Mouse (Mus musculus): Measurements from ENCODE around the gene Rnf216.

Gene Rnf216

GRCm38 (mm10) chr5:143000654-143001500 is 111.9 kb downstream of the Rnf216 start:
- DNase-seq (ENCODE audit: inconsistent ontology term), result no peak

DNA sequence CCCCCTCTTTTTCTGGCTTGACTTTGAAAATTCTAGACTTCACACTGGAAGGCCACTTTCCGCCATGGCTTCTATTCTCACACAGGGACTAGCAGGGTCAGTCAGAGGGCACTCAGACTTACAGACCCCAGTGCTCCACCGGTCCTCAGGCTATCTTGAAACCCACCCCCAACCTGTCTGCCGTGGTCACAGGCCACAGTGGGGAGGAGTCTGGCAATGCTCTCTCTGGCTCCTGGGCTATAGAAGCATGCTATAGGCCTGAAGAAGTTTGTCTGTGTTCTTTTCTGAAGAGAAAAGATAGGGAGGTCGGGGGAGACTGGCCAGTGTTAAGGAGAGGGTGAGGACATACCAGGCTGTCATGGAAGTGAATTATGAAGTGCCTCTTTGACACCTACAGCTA is 112.7 kb downstream of the Rnf216 start:
- no peak for DNase-seq (ENCODE audit: inconsistent ontology term)

GRCm38 (mm10) chr5:142998171-142998570 is 114.6 kb downstream of the Rnf216 start:
- DNase-seq (ENCODE audit: inconsistent ontology term), result no peak

- no peak for DNase-seq (ENCODE audit: inconsistent ontology term)
Measured at GRCm38 (mm10) chr5:142997526-142997925, 115.3 kb downstream of the Rnf216 start.

- no peak for DNase-seq (ENCODE audit: inconsistent ontology term)
Measured at GRCm38 (mm10) chr5:142994746-142995145, 118.0 kb downstream of the Rnf216 start.

DNA sequence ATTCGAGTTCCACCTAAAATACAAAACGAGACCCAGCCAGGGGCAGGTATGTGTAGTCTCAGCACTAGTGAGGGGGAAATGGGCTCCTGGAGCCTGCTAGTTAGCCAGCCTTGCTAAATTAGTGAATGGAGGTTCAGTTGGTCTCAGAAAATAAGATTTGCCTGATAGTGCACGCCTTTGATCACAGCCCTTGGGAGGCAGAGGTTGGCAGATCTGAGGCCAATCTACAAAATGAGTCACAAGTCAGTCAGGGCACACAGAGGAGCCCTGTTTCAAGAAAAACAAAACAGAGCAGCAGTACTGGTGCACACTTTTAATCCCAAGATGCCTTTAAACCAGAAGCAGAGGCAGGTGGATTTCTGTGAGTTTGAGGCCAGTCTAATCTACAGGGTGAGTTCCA is 123.6 kb downstream of the Rnf216 start:
- DNase-seq (ENCODE audit: inconsistent ontology term), result peak; percentile 50

- DNase-seq (ENCODE audit: inconsistent ontology term), result peak; percentile 55
Measured at GRCm38 (mm10) chr5:142988520-142988919, 124.3 kb downstream of the Rnf216 start.

GRCm38 (mm10) chr5:142984271-142984670 is 128.5 kb downstream of the Rnf216 start:
- DNase-seq (ENCODE audit: inconsistent ontology term), result no peak

DNA sequence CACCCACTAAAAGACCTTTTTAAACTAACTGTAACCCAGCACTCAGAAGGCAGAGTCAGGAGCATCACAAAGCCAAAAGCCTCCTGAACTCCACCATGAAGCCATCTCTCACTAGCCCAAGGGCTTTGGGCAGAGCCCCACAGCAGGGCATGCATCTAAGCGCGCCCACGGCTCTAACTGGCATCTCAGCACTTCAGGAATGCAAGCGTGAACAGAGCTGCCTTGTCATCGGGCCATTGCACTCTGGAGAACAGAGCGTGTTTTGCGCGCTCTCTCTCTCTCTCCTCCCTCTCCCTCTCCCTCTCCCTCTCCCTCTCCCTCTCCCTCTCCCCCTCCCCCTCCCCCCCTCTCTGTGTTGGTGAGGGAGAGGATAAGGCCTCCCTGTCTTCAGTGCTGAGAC is 129.6 kb downstream of the Rnf216 start:
- DNase-seq (ENCODE audit: inconsistent ontology term), result peak; percentile 59

DNA sequence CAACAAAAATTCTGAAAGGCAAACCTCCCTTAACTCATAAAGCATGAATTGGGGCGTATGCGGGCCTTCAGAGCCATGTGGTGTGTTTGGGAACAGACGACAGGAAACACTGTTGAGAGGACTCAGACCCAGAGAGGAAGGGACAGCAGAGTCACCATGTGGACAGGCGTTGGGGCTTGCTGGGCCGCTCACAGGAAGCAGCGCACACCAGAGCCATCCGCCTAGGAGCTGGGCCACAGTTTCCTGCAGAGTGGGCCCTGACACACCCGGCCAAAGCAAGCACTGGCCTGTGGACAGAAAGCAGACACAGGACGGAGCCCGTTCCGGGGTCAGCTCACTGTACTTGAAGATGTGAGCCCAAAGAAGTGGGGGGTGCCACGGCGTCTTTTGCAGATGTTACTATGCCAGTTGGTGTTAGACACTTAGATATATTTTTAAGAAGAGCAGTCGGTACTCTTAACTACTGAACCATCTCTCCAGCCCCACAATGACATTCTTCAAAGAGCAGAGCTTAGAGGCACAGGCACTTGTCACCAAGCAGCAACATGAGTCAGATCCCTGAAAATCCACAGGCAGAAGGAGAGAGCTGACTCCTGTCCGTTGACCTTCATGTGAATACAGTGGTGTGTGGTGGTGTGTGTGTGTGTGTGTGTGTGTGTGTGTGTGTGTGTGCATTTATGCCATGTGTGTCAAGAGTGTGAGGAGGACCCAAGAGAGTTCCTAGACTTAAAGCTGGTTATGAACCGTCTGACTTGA is 130.6 kb downstream of the Rnf216 start:
- DNase-seq (ENCODE audit: inconsistent ontology term), result no peak

DNA sequence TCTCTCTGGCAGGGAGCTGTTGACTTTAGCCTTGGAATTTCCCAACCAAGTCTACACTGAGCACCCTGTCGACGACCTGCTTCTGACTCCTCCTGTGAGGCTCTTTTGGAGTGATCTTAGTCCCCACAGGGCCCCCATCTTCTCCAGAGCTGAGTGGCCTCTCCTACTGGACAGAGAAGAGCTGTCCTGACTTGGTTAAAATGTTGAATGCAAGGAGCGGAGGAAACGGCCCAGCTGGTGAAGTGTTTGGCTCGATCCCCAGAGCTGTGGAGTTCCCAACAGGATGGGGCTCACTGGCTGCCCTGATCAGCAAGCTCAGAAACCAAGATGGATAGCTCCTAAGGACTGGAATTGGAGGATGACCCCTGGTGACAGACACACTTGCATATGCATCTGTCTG is 136.3 kb downstream of the Rnf216 start:
- DNase-seq (ENCODE audit: inconsistent ontology term), result no peak

- peak; percentile 83 for DNase-seq (ENCODE audit: inconsistent ontology term)
Measured at GRCm38 (mm10) chr5:142974598-142975121, 138.1 kb downstream of the Rnf216 start.

DNA sequence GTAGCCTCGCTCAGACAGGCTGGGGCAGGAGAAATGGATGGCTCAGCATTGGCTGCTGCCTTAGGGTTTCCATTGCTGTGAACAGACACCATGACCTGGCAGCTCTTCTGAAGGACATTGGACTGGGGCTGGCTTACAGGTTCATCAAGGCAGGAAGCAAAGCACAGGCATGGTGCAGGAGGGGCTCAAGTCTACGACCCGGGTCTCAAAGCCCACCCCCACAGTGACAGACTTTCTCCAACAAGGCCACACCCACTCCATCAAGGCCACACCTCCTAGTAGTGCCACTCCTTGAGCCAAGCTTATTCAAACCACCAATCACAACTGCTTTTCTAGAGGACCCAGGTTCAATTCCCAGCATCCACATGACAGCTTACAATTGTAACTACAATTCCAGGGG is 138.8 kb downstream of the Rnf216 start:
- DNase-seq (ENCODE audit: inconsistent ontology term), result no peak

GRCm38 (mm10) chr5:142968411-142968810 is 144.4 kb downstream of the Rnf216 start:
- no peak for DNase-seq (ENCODE audit: inconsistent ontology term)

GRCm38 (mm10) chr5:142964650-142965049 is 148.1 kb downstream of the Rnf216 start:
- no peak for DNase-seq (ENCODE audit: inconsistent ontology term)

- peak; percentile 98 for DNase-seq (ENCODE audit: inconsistent ontology term)
Measured at GRCm38 (mm10) chr5:142963705-142964494, 148.9 kb downstream of the Rnf216 start.

DNA sequence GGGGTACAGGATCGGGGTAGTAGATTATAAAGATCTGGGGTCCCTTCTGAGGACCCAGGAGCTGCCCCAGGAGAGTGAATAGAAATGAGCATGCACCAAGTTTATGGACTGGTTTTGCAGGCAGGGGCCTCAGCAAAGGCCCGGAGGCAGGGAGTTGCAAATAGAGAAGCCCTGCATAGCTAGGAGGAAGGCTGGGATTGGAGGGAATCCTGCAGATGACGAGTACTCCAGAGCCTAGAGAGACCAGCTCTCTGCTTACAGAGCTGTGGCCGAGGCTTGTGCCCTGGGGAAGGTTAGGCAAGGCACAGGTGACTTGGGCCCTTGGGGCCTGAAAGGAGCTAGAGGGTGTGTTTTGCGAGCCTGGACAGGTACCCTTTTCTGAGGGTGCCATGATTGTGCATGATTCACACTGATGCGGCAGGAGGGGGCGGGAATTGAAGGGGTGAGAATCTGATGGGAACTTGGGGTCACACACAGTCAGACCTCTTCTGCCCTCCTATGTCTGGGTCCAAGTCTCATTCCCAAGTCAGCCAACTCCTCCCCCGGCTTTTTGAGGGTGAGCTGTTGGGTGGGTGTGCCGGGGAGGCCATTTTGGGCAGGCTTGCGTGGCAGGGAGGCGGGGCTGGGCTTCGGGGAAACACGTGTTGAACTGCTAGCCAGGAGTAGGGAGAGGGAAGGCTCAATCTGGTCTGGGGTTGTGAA is 149.6 kb downstream of the Rnf216 start:
- peak; percentile 87 for DNase-seq (ENCODE audit: inconsistent ontology term)

DNA sequence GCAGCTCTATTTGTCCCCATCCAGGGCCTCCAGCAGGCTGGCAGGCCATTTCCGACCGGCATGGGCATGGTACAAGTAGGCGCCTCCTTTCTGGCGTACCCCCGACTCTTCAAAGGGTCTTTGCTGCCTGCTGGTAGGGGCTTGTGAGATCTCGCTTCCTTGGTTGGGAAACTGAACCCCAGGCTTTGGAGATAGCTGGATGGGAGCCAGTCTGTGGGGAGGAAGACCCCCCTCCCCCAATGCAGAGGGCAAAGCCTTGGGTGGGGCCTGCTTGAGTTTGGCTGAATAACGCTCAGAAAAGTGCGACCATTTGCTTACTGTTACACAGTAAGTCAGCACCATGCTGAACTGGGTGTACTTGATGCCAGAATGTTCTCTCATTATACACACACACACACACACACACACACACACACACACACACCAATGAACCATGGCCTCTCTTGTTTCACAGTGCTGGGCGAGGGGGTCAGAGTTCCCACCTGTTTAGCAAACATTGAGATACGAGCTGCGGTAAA is 150.3 kb downstream of the Rnf216 start:
- DNase-seq (ENCODE audit: inconsistent ontology term), result no peak

DNA sequence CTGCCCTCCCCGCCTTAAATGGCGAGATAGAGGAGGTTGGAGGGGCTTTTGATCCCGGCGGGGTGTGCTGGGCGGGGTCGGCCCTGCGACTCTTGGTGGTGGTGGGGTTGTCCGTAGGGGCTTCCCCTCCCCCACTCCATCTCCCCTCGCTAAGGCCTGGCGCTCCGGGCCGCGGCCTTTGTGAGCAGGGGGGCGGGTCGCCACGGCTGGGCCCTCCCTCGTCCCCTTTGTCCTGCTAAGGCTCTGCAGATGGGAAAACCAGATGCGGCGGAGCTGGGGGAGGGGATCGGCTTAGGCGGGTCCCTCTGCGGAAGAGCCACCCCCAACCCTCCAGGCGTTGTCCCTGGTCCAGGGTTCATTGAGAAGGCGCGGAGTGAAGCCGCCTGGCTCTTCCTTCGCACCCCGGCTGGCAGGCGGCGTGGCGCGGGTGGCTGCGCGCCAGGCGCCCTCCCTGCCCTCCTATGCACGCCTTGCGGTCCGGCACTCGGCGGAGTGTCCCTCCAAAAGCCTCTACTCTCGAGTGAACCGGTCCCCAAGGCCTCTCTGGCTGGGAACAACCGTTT is 150.8 kb downstream of the Rnf216 start:
- peak; percentile 88 for DNase-seq (ENCODE audit: inconsistent ontology term)

GRCm38 (mm10) chr5:142961398-142961880 is 151.4 kb downstream of the Rnf216 start:
- DNase-seq (ENCODE audit: inconsistent ontology term), result peak; percentile 72

Data from Muller cell, postnatal 12 days (primary cell).